Mouse (Mus musculus) 3T3-L1 (cell line): ENCODE data around the gene Cep68.

Experiments
- DNase-seq: peaks from one replicate; pipeline ENCODE4 v3.0.0-alpha.2; 2015; ENCODE audit warnings: low read depth, low spot score

The Cep68 gene

GRCm38 (mm10) chr11:20204870-20205446 is 44.3 kb downstream of the Cep68 start:
- DNase-seq: no peak

- DNase-seq: peak; percentile 54
Observed at GRCm38 (mm10) chr11:20204321-20204720, 44.9 kb downstream of the Cep68 start.

GRCm38 (mm10) chr11:20202299-20203011 is 46.8 kb downstream of the Cep68 start:
- peak; percentile 47 for DNase-seq

DNA sequence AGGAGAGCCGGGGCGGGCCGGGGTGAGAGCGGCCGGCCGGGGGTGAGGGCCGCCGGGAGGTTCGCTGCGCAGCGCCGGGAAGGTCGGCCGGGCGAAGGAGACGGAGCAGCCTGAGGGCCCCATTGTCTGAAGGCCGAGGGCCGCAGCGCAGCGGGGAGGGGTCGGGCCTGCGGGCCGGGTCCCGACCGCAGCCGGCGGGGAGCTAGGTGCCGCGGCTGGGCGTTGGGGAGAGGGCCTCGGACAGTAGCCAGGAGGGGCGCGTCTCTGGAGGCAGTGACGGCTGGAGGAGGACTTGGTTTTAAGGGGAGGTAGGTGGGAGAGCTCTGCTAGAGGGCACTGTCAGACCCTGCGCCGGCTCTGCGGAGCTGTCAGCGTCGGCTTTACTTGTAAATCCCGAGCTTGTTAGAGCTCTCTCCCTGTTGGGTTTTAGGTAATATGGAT is 47.5 kb downstream of the Cep68 start:
- peak; percentile 63 for DNase-seq

GRCm38 (mm10) chr11:20200713-20201575 is 48.3 kb downstream of the Cep68 start, which contains the start of gene Rab1a:
TSS of gene Rab1a (plus strand) at chr11:20201432.
- DNase-seq: peak; percentile 99

DNA sequence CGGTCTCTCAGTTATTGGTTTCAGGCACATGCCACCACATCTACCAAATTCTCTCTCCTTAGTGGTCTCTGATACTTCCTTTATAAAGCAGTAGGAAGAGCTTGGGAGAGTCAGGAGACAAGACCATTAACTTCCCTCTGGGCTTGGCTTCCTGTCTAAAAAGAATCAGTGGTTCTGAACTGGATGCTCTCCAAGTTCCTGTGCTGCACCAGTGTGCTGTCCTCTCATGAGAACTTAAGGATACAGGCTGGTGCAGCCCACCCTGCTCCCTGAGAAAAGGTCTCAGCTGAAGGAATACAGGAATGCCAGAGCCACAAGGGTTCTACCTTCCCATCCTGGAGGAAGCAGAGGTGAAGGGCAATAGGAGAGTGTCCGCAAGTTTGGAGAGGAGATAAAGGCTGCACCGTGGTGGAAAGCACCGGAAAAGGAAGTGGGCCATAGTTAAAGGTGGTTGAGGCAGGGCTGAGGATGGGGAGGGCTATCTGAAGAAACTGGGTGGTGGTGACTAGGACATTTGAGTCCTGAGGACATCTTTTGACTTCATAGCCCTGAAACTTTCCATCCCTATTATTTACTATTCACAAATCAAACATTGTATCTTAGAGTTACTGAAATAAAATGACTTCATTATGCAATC is 56.0 kb downstream of the Cep68 start:
- DNase-seq: no peak

DNA sequence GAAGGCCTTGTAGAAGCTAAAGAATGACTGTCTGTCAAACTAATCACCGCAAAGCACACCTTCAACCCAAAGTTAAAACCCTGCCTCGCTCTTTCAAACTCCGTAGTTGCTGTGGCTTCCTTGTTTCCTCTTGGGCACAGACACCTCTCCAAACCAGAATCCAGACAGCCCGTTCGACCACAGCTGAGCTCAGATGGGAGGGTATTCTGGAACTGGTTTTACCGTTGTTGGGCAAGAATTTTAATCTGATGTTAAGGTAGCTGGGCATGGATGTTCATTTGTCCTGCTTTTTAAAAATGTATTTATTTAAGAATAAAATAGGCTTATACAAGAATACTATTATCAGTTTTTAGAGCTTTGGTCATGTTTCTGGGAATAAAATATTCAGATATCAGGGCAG is 62.0 kb downstream of the Cep68 start:
- DNase-seq: no peak
